Mouse (Mus musculus): ENCODE data around the gene Gm5426.

- TF ChIP-seq POLR2A (IDR thresholded peaks at IDR 0.05; ENCODE audit: insufficient read depth, low read depth, low read length), result no peak
- TF ChIP-seq CTCF (IDR thresholded peaks at IDR 0.05; ENCODE audit: insufficient read depth, low read depth, low read length), result no peak
Measured at GRCm38 (mm10) chr10:96173771-96174170, 37.4 kb downstream of the Gm5426 start.
